Mouse (Mus musculus) c-Kit-negative CD71-positive TER-119-positive erythroid progenitor cells, embryonic 14.5 days (primary cell): ENCODE measurements at regions not wholly inside any gene's neighbourhood (a gene's known extent, or its start where the extent isn't known, plus 50 kb on each side); places are given as distances from the start of the nearest gene placed in this dataset.

Experiments used
- DNase-seq: peaks from one replicate; pipeline ENCODE4 v3.0.0-alpha.2; 2013; ENCODE audit warnings: low read depth, low spot score

- no peak for DNase-seq
These were observed 110.9 kb downstream of the Ndufa4 start for GRCm38 (mm10) chr6:11796361-11796760.

- DNase-seq: no peak
These were observed 113.9 kb downstream of the Ndufa4 start for GRCm38 (mm10) chr6:11793366-11793765.

- no peak for DNase-seq
These were observed 115.1 kb downstream of the Ndufa4 start for GRCm38 (mm10) chr6:11792186-11792585.

- no peak for DNase-seq
These were observed 116.2 kb downstream of the Ndufa4 start for GRCm38 (mm10) chr6:11791056-11791455.

- no peak for DNase-seq
These were observed 133.3 kb downstream of the Ndufa4 start for GRCm38 (mm10) chr6:11773992-11774391.

- DNase-seq: no peak
These were observed 144.4 kb downstream of the Ndufa4 start for GRCm38 (mm10) chr6:11762912-11763311.

GRCm38 (mm10) chr6:11737667-11738066 lies 169.6 kb downstream of the Ndufa4 start:
- no peak for DNase-seq

- DNase-seq: no peak
These were observed 176.2 kb downstream of the Ndufa4 start for GRCm38 (mm10) chr6:11731126-11731525.

- no peak for DNase-seq
These were observed 176.6 kb downstream of the Ndufa4 start for GRCm38 (mm10) chr6:11730667-11731066.

GRCm38 (mm10) chr6:11727806-11728205 lies 179.5 kb downstream of the Ndufa4 start:
- DNase-seq: no peak

GRCm38 (mm10) chr6:11727370-11727769 lies 179.9 kb downstream of the Ndufa4 start:
- DNase-seq: peak; percentile 63

- no peak for DNase-seq
These were observed 183.8 kb downstream of the Ndufa4 start for GRCm38 (mm10) chr6:11723519-11723918.

- DNase-seq: no peak
These were observed 187.0 kb downstream of the Ndufa4 start for GRCm38 (mm10) chr6:11720274-11720673.

GRCm38 (mm10) chr6:11710581-11710980 lies 196.7 kb downstream of the Ndufa4 start:
- DNase-seq: no peak

GRCm38 (mm10) chr6:11709465-11709864 lies 197.8 kb downstream of the Ndufa4 start:
- no peak for DNase-seq
